Mouse (Mus musculus) v-Abl transformed pro-B cells (cell line): ENCODE results near the gene Atp5g3.
"Not testable (repeated sequence)": the region's sequence is repeated elsewhere in the genome, so short reads cannot be mapped to it uniquely, and the experiment has no call there.

Experiments
- in situ Hi-C, 2 experiments: fragments of 400-800 bp; cut with MboI; formaldehyde crosslinking; loops; one replicate each; pipeline ENCODE4 v1.15.1; 2025; ENCODE audit not compliant: unreplicated experiment in 2 of 2

Atp5g3 gene

DNA sequence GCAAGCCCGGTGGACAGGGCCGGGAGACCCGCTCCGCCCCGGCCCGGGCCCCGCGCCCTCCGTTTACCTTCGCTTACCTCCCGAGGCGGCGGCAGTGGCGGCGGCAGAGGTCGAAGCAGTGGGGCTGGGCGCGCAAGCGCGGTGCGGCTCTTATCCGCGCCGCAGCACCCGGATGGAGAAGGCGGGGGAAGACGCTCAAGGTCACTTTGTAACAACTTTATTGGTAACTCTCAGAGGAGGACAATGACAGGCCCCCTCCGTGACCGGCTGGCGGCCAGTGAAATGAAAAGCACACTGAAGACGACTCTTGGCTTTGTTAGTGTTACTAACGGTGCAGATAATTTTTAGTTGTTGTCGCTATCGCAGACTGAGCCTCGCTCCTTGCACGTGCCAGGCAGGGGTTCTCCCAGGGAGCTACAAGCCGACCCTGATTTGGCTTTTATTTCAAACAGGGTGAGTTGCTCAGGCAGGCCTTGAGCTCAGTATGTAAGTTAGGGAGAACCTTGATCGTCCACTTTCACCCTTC, at the start of gene Atp5g3:
Gene Atp5g3 (minus strand): TSS at position 152 of the 526 bp plus-strand sequence.
- in situ Hi-C loops, result loop anchor here in 1 of 2 experiments (5.0 kb wide), 1 partner anchor 349 kb away; no protein-coding TSS in a partner anchor

DNA sequence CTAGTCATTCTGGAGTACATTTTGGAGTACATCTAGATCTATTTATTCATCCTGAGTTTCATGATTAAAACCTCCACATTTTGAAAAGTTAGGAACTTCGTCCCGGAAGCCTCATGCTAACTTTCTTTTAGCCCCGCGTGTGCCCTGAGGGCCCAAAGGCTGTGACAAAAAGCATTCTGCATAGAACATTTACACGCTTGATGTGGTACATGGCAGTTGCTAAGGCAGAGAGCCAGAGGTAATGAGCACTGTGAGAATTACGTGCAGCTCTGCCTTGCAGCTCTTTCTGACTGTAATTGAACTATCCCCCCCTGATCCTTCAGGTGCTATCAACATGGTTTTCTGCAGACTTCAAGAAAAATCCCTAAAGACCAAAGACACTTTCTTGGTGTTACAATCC, 47.2 kb upstream of the Atp5g3 start:
- in situ Hi-C loops, result no loop called here

DNA sequence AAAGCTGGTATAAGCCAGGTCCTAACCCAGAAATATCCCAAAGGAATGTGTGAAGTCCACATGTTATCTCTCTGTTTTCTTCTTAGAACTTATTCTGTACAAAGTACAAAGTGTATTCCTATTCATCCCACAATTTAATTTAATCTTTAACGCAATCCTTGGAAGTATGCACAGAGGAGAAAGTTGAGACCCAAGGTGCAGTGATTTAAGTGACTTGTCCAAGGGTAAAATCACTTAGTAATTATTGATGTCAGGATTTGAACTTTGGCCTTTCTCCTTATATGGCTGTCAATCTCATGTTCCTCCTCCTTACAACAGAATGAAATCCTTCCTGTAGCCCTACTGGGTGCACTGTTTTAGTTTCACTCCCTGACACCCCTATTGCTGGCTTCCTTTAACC, 42.5 kb upstream of the Atp5g3 start:
- in situ Hi-C loops, result no loop called here

DNA sequence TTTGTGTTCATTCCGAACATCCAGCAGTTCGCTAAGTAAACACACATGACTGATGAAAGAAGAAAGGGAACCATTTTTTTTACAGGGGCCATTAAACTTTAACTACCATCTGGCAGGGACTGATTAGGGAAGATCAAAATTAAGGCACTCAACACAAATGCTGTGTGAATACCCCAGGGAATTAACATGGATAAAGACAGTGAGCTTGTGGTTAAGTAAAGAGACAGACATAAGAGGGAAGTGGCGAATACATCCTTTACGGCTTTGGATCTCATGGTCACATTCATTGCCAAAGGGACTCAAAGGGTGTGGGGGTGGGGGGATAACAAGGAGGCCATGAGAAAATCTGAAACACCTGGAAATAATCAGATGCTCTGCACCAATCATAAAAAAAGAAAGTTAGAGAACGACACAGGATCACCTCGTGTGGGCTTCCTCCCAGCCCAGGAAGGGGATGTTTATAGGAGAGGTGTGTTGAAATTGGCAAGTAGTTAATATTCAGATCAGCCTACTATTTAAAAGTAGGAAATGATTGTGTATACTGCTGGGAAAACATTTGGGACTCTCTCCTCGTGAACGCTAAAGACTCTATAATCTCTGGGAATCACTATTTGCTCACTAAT, 41.6 kb upstream of the Atp5g3 start:
- in situ Hi-C loops, result no loop called here

DNA sequence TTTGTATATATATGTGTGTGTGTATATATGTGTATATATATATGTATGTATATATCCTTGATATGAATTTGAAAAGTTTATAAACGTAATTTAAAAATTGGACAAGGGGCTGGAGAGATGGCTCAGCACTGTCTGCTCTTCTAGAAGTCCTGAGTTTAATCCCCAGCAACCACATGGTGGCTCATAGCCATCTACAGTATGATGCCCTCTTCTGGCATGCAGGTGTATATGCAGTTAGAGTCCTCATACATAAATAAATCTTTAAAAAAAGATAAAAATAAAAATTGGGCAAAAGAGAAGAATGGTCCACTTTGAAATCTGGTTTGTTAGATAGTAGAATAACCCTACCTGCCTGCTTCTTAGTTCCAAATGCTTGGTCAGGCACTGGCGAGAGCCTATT, 36.2 kb upstream of the Atp5g3 start:
- in situ Hi-C loops, result no loop called here

DNA sequence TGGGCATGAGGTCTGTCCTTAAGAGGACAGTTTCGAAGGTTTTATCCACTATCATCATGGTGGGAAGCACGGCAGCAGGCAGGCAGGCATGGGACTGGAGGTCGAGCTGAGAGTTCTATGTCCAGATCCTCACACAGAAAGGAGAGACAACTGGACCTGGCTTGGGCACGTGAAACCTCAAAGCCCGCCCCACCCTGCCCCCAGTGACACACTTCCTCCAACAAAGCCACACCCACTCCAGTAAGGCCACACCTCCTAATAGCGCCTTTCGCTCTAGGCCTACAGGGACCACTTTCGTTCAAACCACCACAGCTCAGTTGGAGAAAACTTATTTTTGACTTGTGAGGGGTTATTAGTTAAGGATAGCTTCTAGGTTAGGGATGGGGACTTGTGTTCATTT, 32.6 kb upstream of the Atp5g3 start:
- in situ Hi-C loops, result no loop called here

DNA sequence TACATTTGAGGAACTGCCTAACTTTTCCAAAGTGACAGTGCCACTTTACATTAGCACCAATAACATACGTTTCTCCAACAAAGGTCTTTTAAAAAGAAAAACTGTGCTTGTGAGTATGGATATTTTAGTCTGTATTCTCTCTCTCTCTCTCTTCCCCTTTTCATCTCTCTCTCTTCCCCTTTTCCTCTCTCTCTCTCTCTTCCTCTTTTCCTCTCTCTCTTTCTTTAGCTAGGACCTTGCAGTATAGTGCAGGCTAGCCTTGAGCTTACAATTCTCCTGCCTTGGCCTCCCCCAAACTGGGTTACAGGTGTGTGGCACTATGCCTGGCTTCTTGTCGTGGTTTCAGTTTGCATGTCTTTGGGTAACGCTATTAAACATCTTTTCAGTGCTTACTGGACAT, 31.7 kb upstream of the Atp5g3 start:
- in situ Hi-C loops, result no loop called here

DNA sequence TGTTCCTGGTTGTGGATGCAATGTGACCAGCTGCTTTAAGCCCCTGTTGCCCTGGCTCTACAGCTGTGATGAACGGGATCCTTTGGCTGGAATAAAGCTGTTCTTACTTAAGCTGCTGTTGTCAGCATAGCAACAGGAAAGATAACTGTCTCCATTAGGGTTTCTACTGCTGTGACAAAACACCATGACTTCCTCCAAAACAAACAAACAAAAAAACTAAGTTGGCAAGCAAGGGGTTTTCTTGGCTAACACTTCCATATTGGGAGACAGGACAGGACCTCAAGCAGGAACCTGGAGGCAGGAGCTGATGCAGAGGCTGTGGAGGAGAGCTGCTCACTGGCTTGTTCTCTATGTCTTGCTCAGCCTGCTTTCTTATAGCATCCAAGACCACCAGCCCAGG, 30.2 kb upstream of the Atp5g3 start:
- in situ Hi-C loops, result no loop called here

DNA sequence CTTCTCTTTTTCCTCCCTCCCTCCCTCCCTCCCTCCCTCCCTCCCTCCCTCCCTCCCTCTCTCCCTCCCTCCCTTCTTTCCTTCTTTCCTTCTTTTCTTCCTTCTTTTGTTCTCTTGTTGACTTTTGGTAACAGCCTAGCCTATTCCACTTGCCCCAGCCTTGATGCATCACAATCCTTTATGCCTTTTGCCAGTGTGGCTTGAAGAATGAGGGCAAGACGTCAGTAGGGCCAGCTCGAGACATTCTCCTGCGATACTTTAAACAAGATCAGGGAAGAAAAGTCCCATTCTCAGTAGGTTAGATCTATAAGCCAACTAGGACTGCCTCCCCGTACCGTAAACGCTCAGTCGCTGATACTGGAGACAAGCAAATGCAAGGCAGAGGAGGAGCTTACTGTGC, 29.3 kb upstream of the Atp5g3 start:
- in situ Hi-C loops, result no loop called here

DNA sequence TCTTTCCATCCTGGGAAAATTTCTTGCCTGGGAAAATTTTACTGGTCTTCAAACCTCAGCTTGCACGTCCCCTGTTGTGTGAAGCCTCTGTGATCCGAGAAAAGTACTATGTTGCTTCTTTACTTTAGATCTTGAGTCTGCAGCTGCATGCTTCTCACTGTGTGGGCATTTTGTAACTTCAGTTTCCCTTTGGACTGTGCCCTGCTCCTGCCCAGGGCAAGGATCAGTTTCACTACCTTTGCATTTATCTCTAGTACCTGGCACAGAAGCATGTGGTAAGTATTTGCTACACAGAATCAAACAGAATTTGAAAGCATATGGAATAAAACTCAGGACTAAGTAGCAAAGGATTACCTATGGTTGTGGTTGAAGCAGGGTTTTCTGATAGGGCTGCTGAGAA, 27.8 kb upstream of the Atp5g3 start:
- in situ Hi-C loops, result no loop called here

DNA sequence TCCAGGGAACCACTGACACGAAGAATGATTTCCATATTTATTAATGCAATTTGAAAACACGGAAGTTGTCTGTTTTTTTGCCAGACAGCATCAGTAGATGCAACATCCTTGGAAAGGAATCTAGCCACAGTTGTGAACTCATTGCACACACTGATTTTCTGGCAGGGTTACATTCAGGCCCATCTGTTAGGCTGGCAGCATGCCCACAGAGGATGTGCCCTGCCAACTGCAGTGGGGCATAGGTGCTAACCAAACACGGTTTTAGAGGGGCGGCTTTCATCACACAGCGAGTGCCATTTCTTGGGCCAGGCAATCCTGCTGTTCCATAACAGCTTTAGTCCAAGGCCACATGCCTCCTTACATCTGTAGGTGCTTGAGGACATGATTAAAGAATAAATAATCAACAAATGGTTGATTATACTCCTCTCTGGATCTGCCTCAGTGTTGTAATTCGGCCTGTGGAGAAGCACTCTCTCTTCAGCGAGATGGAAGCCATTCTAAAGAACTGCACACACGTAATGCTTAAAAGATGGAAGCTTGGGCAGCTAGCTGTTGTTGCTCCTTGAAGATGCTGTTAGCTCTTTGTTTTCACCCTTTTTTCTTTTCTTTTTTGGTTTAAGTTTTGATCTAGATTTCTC, 21.7 kb upstream of the Atp5g3 start:
- in situ Hi-C loops, result no loop called here

DNA sequence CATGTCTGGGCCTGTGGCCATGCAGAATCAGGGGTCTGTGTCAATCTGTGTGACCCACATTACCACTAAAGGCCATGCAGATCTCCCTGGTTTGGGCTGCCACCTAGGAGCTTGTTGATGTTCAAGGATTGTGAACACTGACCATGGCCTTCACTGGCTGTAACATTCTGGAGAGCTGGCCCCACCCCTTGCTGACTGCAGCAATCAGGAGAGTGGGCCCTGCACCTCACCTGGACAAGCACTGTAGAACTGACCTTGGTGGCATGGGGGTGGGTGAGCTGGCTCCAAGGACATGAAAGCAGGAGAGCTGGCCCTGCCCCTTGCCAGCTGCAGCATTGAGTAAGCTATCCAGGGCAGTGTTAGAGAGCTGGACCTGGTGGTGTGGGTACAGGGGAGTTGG, 16.6 kb upstream of the Atp5g3 start:
- in situ Hi-C loops, result no loop called here

DNA sequence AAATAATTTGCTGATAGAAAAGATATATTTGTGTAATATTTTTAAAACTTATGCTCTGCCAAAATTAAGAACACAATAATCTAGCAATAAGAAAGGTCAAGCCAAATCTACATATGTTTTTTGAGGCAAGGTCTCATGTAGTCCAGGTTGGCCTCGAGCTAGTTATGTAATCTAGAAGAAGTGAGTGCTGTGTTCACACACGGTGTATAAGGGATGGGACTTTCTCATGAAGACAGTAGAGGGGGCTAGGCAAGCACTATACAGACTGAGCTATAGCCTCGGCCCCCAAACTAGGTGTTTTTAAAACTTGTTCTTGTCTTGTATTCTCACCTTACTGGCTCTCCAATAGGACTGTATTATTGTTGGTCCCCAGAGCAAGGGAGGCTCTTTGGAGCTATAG, 14.4 kb upstream of the Atp5g3 start:
- in situ Hi-C loops, result no loop called here

DNA sequence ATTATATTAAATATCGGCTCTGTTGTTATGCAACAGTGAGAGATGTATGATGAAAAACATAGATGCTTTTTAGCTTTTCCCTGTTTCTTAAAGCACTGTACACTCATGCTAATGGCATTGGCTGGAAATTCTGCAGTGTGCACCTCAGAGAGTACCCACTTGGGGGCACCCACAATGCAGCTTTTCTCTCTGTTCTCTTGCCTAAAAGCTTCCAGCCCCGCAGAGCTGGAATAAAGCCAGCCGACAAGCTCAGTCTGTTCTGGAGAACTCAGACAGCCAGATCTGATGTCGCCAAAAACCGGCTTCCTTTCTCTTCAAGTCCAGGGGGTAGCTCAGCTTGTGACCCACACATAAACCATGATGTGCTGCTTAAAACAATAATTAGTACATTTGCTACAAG, 14.0 kb upstream of the Atp5g3 start:
- in situ Hi-C loops, result no loop called here

DNA sequence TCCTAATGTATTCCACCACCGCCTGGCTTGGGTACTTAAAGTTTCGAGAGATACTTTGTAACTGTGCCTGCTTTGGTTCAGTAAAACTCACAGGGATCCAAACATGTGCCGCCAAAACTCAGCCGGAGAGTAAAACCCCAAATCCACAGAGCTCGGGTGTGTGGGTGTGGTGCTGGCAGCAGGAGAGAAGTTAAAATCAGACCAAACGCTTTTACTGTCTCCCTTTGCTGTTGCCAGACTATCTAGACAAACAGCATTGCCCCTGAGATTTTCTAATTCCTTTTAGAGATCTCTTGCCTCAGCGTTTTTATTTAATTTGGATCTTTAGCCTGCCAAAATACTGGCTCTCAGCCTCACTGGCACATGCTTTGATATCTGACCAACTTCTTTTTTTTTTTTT, 8.5 kb upstream of the Atp5g3 start:
- in situ Hi-C loops, result no loop called here

DNA sequence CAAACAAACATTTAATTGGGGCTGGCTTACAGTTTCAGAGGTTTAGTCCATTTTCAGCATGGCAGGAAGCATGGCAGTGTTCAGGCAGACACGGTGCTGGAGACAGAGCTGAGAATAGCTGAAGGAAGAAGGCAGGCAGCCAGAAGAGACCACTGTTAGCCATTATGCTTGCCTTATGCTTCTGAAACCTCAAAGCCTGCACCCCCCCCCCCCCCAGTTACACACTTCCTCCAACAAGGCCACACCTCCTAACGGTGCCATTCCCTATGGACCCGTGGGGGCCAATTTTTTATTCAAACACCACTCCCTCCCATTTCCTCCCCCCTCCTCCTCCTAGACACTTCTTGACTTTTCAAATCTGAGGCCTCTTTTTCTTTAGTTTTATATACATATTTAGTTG, 1.1 kb upstream of the Atp5g3 start:
- in situ Hi-C loops, result loop anchor here in 1 of 2 experiments (5.0 kb wide), 1 partner anchor 350 kb away; no protein-coding TSS in a partner anchor

DNA sequence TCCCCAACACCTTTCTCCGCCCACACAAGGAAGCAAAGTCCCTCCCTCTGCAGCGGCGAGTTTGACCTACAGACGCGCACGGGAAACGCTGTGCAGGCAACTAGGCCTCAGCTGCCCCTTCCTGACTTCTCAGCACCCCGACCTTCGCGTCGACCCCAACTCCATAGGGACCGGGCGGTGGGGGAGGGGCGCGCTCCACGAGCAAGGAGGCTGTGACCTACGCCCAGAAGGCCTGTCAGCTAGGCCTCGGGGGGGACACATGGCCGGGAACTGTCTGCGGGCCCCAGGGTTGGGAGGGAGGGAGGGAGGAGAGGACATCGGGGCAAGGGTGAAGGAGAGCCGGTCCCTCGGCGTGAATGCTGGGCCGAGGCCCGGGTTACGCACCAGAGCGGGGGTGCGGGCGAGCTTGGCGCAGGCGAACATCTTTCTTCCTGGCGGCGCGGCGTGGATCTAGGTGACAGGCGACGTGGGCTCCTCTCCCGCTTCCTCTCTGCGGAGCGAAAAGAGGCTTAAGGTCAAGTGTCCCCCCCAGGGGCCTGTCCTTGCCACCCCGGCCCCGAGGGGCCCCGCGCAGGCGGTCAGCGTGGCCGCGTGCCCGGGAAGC, 453 bp downstream of the Atp5g3 start:
- in situ Hi-C loops, result loop anchor here in 1 of 2 experiments (5.0 kb wide), 1 partner anchor 348 kb away; no protein-coding TSS in a partner anchor

DNA sequence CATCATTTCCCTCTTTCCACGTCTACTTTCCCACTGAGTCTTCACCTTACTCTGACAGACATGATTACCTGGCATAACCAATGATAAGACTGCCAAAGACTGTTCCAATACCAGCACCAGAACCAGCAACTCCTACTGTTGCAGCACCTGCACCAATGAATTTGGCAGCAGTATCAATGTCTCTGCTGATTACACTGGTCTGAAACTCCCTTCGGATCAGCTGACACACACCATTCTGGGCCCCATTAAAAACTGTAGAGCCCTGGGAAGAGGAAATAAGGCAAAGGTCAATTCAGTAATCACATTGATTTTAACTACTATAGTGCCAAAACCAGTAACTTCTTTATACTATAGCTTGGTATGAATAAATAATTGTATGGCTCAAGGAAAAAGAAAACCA, 2.0 kb downstream of the Atp5g3 start:
- in situ Hi-C loops, result no loop called here

DNA sequence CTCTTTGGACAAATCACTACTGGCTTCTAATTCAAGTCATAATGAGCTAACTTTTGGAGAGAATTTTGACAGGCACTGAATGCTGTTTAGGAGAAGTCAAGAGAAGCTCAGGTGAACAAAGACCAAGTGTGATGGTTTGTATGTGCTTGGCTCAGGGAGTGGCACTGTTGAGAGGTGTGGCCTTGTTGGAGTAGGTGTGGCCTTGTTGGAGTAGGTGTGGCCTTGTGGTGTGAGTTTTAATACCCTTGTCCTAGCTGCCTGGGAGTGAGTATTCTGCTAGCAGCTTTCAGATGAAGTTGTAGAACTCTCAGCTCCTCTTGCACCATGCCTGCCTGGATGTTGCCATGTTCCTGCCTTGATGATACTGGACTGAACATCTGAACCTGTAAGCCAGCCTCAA, 6.4 kb downstream of the Atp5g3 start:
- in situ Hi-C loops, result not testable (repeated sequence)

DNA sequence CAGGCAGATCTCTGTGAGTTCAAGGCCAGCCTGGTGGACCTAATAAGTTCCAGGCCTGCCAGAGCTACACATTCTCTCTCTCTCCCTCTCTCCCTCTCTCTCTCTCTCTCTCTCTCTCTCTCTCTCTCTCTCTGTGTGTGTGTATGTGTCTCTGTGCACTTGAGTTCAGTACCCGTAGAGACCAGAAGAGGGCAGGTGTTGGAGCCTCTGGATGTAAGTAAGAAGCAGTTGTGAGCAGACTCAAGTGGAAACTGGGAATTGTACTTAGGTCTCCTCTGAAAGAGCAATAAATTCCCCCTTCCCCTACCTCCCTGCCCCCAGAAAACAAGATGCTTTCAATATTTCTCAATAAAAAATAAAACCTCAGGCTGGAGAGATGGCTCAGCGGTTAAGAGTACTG, 7.6 kb downstream of the Atp5g3 start:
- in situ Hi-C loops, result no loop called here

DNA sequence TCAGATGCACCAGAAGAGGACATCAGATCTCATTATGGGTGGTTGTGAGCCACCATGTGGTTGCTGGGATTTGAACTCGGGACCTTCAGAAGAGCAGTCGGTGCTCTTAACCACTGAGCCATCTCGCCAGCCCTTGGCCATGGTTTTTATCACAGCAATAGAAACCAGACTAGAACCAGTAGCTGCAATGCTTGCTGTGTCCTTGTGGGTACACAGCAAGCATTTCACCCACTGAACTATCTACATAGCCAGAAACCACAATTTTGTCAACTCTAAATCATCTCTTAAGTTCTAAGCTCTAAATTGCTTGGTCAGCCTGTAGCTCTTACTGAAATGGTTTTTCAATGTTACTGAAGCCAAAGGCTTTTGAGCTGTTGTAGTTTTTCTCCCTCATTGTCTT, 8.8 kb downstream of the Atp5g3 start:
- in situ Hi-C loops, result not testable (repeated sequence)

DNA sequence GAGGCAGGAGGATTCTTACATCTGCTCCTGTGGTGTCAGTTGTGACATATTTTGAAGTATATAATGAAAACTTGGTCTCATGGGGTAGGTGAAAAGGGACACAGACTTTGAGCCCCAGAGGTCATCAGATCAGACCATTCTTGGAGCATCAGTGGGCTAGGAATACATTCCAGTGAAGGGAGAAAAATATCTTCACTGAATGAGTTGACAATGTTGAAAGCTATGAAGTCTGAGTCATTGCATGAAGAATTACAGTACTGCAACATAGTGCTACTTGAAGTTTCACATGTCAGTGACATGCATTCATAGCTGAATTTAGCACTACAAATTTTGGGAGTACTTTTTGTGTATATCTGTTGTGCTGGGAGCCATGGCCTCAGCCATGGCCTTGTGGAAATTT, 10.0 kb downstream of the Atp5g3 start:
- in situ Hi-C loops, result no loop called here
